Mouse (Mus musculus): Measurements from ENCODE around the gene Irf4.

Irf4 gene

DNA sequence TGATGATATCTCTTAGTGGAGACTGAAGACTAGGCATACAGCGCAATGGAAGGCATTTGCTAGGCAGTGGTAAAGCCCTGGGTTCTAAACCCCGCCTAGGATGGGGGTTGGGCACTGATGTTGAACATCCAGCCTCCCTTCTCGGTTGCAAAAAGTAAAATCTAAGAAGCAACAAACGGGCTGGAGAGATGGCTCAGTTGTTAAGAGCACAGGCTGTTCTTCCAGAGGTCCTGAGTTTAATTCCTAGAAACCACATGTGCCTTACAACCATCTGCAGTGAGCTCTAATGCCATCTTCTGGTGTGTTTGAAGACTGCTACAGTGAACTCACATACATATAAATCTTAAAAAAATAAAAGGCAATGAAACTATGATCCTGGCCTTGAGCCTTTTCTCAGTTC, 13.2 kb downstream of the Irf4 start:
- DNase-seq (ENCODE audit: low spot score), result no peak

DNA sequence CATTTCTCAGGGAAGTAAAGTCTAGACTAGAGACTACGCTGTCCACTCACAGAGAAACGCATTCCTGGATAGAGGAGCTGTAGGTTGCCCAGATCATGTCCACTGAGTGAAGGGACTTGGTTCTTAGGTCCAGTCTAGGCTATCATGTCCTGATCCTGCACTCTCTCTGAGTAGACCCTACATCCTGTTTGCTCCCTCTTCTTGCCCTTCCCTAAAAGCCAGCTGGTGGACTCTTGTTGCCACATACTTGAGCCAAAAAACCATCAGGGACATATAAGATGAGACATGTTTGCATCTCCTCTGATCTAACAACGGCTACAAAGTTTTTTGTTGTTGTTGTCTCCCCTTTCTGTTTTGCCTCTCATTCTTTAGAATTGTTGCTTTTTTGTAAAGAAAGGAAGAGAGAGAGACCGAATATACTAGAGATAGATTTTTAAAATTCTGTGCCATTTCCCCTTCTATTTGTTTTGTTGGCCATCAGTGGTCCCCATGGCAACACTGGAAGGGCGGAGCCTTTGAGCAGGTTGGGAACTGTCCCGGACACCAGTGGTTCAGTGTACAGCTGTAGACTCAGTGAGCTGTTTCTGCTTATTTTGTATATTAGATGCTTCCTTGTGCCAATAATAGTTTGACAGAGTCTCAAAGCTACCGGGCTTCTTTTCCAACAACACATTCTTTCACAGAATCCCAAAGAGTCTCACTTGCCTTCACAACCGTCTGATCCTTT, 15.2 kb downstream of the Irf4 start:
- no peak for DNase-seq (ENCODE audit: low spot score)

- no peak for DNase-seq (ENCODE audit: low spot score)
Observed at GRCm38 (mm10) chr13:30765906-30766305, 16.9 kb downstream of the Irf4 start.

DNA sequence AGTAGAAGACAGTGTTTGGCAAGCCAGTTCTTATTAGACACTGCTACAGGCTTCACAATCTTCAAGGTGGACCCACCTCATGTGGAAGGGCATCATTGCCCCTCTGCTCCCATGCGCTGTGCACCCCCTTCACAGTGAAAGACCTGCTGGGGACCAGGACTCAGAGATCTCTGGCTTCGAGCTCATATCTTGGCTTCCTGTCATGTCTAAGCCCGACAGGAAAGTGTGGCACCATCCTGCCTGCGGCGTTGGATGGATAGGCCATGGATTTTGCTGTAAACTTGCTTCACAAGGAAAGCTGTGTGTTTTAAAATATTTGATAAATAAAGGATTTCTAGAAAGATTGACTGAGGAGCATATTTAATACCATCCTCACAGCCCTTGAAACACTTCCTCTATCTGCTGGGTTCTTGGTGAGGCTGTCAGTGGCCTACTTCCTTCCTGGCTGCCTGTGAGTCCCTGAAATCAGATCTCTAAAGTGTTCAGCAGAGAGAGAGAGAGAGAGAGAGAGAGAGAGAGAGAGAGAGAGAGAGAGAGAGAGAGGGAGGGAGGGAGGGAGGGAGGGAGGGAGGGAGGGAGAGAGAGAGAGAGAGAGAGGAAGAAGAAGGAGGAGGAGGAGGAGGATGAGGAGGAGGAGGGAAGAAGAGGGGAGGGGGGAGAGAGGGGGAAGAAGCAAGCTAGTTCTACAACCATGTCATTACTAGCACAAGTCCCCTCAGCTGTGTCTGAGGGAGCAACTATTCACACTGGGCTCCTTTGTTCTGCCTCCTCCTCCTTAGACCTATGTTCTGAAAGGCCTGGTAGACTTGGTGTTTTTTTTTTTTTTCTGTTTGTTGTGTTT, 17.8 kb downstream of the Irf4 start:
- no peak for DNase-seq (ENCODE audit: low spot score)

DNA sequence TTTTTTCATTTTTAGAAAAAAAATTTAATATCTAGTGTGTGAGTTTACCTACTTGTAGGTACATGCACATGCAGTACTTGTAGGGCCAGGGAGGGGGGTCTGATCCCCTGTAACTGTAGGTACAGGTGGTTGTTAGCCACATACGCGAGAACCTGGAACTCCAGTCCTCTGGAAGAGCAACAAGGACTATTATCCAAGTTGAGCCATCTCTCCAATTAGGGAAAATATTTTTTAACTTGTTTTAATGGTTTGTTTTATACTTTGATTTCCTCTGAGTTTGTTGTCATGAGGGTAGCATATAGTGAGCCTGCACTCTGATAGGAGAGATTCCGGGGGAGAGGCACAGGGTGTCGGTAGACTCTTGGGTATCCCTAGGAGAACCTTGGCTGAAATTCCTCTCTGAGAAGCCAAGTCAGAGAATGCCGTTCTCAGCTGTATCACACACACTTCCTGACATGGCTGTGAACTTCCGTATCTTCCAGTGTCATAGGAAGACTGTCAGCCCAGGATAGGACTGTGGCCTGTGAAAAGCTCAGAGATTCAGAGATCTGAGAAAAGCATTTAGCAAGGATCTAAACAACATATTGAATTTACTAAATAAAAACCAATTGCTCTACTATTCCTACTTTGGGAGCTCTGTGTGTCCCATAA, 18.6 kb downstream of the Irf4 start:
- DNase-seq (ENCODE audit: low spot score), result no peak

DNA sequence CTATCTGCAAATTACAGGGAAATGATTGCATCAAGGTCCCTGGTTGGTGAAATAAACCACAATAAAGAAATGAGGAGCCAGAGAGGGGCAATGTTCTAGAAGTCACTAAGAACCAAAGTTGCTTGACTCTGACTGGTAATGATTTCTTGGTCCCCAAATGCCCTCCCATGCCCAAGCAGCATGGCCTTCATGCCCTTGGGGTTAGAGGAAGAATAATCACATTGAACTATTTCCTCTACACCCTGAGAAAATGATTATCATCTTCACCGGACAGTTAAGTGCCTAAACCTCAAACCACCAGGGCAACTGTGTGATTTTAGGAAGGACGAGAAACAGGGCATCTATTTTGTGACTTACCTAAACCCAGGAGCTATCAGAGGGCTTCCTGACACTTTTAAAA, 27.0 kb downstream of the Irf4 start:
- no peak for DNase-seq (ENCODE audit: low spot score)

GRCm38 (mm10) chr13:30777678-30778179, 28.7 kb downstream of the Irf4 start:
- no peak for DNase-seq (ENCODE audit: low spot score)

DNA sequence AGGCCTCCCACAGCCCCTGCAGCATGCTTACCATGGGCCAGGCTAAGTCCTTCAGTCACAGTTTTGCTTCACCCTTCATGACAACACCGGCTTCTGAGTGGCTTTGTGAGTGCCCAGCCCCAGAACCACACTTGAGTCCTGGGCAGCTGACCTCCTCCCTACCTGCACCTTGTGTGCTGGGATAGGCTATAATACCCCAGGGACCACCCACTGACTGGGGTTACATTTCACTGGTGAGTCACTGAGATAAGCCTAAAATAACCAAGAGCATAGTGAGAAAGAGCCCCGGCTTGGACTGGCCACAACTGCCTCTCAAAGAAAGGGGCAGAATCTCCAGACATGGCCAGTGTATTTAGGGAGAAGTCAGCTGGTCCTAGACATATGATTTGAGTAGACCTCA, 32.9 kb downstream of the Irf4 start:
- DNase-seq (ENCODE audit: low spot score), result no peak

DNA sequence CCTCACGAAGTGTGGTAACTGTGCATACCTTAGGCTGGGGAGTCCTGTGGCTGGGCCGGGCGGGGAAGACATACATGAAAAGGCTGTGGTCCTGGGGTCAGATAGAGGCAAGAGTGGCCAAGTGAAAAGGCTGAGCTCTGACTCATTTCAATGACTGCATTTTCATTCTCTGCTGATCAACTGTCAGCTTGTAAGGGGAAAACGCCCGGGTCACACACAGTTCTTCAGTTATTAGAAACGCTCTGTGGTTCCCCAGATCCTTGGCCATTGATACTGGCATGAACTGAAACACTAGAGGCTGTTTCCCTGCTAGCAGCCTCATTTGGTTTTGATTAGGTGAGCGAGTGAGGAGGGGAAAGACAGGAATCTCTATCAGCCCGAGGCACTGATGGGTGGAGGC, 33.4 kb downstream of the Irf4 start:
- DNase-seq (ENCODE audit: low spot score), result no peak

DNA sequence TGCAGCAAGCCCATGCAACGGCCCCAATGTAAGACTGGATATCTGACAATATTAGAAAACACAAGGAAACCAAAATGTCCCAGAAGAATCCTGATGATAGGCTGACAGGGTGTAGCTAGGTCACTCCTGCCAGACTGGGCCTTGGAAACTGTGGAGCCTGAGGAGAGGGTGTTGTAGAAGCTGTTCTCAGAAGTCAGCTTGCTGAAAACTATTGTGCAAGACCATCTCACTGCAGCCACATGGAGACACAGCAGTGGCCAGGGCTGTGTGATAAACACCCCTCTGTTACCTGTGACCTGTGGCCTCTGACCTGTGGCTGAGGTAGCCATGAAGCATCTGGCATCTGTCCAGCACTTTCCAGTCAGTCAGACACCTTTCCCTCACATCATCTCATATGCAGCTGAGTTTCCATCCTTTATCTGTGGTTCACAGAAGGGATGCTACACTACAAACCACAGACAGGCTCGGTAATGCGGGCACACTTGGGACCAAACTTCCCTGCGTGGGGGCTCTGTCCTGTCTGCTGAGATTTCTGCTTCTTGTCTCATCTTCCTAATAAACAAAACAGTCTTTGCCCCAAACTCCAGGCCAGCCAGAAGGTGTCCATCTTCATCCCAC, 36.5 kb downstream of the Irf4 start:
- no peak for DNase-seq (ENCODE audit: low spot score)

- no peak for DNase-seq (ENCODE audit: low spot score)
Observed at GRCm38 (mm10) chr13:30786235-30787035, 37.4 kb downstream of the Irf4 start.

DNA sequence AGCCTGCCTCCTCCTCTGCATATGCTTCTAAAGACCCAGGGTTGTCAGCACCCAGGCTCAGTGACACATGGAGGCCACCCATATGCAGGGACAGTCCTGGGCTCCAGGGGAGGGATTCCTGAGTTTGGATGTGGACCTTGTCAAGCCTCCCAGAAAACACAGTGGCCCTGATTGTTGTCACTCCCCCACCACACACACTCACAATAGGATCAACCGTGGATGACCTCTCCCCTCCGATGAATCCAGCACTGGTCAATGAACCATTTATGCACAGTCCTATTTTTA, 38.0 kb downstream of the Irf4 start:
- DNase-seq (ENCODE audit: low spot score), result no peak

GRCm38 (mm10) chr13:30787556-30787955, 38.5 kb downstream of the Irf4 start:
- no peak for DNase-seq (ENCODE audit: low spot score)

DNA sequence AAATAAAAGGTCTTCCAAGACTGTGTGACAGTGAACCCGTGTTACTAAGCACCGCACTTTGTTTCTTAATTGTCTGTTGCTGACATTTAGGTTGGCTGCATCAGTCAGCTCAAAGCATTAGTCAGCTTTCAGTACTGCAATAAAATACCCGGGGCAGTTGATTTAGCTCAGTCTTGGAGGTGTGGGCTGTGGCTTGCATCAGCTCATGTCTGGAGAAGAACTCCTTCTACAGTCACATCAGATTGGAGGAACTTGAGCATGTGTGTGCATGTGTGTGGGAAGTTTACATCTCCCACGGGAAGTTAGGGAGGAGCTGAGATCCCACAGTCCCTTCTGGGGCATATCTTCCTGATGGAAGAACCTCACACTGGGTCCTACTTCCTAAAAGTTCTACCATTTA, 38.9 kb downstream of the Irf4 start:
- no peak for DNase-seq (ENCODE audit: low spot score)

GRCm38 (mm10) chr13:30788421-30788820, 39.4 kb downstream of the Irf4 start:
- no peak for DNase-seq (ENCODE audit: low spot score)

DNA sequence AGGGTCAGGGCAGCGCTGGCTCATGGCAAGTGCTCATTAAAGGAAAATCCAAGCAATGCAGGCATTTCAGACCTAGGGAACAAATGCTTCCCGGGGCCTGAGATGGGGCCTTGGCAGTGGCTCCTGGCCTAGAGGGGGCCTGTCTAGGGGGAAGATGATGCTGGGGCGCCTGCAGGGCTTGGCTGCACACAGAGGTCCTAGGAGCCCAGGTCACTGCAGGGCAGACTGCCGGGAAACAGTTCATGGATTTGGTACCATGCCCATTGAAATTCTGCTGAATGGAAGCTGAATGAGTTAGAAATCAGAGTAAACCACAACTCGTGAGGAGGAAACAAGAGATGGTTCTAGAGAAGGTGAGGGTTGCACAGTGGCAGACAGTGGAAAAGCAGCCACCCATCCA, 41.0 kb downstream of the Irf4 start:
- DNase-seq (ENCODE audit: low spot score), result no peak

DNA sequence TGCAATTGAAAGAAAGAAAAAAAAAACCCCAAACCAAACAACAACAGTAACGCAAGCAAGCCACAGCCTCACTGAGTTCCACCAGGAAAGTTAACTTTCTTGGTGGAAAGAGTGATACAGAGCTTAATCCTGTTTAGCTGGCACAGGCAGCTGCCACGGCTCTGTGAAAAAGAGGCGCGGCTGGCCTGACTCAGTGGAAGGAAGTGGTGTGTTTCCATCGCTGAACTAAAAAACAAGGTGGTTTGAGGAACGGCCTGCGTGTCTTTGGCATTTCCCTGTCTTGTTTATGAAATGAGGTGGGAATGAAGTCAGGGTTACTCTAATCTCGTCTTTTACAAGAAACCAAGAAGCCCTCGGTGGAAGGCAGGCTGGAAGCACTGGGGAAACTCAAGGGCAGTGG, 43.3 kb downstream of the Irf4 start:
- no peak for DNase-seq (ENCODE audit: low spot score)

DNA sequence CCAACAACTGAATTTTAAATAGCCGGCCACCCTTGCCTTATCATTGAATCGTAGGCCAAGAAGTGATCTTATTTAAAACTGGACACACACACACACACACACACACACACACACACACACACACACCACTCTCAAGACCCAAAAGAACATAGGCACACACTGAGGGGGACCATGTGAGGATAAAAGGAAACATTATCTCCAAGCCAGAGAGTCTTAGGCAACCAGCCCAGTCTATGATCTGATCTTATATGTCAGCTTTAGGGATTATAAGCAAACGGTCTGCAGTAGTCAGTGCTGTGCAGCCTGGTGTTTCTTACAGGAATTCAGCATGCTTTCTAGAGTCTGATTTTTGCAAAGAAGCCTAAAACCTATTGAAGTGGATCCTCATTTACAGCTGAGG, 43.7 kb downstream of the Irf4 start:
- no peak for DNase-seq (ENCODE audit: low spot score)

GRCm38 (mm10) chr13:30793196-30793595, 44.2 kb downstream of the Irf4 start:
- no peak for DNase-seq (ENCODE audit: low spot score)

DNA sequence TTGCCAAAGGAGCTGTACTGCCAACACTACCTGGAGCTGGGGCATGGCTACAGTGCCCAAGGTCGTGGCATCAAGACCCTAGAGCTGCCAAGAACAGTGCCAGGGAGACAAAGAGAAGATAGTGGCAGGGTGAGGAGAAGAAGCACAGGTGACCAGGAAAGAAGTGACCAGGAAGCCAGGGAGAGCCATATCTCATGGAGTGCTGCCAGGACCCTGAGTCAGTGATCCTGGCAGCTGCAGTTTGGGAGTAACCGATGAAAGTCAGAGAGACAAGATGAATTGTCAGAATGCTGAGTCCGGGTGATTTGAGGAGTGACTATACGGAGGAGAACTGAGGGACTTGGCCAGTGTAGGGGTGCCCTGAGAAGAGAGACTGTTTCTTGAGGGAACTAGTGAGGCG, 44.6 kb downstream of the Irf4 start:
- DNase-seq (ENCODE audit: low spot score), result no peak

DNA sequence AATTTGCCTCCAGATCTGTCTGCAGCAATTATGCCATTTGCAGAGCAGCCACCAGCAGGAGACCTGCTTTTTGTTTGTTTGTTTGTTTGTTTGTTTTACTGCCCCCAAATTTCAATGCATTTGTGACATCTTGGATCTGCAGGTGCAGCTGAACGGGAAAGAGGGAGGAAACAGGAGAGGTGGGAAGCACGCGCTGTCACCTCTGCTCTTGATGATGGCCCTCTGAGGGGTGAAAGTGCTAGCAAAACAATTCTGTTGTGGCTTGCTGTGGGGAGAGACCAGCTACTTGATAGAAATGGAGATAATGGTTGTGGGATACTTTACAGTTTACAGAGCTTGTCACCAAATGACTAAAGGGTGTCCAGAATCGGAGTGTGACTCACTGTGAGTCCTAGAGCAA, 46.9 kb downstream of the Irf4 start:
- no peak for DNase-seq (ENCODE audit: low spot score)

GRCm38 (mm10) chr13:30801886-30802285, 52.9 kb downstream of the Irf4 start:
- no peak for DNase-seq (ENCODE audit: low spot score)

All from testis, postnatal 10 days (tissue).